Mouse (Mus musculus) inflammation-experienced regulatory T-cells, adult 6 months (primary cell): ENCODE data around the gene Racgap1. TPM values are rescaled to one million over a fixed set of nuclear protein-coding genes. Genes with fewer than 3 reads are reported as not detected.
A peak's percentile ranks its signal among the peaks of the same experiment; 100 is the strongest.

ENCODE experiments used
- ATAC-seq: one replicate; pipeline ENCODE4 v1.8.0; 2017
- polyA plus RNA-seq, 3 experiments: library from polyadenylated mRNA; unstranded; fragments of 100-300 nt; shearing (Covaris generic); gene quantifications; one replicate each; pipeline ENCODE4 v1.2.1; 2017

The Racgap1 gene
- polyA plus RNA-seq, 3 experiments from 2014 or later, result 18.4 to 106 (median 18.6) TPM

DNA sequence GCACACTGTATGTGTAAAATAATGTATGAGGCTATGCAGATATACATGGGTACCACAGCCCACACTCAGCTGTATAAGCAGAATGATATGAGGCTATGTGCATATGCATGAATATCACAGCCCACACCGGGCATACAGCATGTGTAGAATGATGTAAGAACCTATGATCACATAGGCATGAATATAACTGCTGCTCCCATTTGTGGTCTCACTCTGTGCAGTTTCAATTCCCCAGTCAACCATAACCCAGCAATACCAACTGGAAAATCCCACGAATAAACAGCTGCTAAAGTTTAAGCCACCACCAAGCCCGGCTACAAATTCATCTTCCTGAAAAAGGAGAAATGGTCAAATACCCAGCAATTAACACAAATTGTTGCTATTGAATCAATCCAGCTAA, 32.9 kb downstream of the Racgap1 start:
- ATAC-seq, result no peak

DNA sequence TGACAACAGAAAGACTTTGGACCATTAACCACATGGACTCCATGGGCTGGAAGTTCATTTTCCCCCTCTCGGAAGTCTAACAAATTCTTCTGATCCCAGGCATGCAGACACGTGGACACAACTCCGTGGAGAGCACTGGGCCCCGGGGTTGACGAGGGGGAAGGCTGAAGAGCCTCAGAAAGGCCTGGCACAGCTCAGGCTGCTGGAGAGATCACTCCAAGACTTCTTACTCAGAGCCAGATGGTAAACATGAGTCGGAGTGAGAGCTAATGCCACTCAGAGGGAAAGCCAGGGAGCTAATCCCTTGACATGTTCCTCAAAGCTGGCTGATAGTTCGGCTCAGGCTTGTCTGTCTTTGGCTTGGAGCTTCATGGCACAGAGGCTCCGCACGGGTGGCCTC, 36.2 kb downstream of the Racgap1 start:
- ATAC-seq, result no peak

DNA sequence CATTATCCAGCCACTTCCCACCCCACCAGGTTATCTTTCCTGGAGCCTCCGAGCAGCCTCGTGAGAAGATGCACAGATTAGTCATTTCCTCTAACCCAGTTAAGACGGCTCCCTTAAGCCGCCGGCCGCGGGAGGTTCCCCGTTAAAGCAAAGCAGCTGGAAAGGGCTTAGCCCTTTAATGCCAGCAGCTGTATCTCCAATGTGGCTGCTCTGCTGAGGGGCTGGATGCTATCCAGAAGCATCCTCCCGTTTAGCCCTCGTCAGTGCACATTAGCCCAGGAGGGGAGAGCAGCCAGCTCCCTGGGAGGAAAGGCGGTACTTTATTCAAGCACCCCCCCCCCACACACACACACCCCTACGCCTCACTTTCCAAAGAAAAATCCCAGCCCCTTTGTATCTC, 36.7 kb downstream of the Racgap1 start:
- no peak for ATAC-seq

DNA sequence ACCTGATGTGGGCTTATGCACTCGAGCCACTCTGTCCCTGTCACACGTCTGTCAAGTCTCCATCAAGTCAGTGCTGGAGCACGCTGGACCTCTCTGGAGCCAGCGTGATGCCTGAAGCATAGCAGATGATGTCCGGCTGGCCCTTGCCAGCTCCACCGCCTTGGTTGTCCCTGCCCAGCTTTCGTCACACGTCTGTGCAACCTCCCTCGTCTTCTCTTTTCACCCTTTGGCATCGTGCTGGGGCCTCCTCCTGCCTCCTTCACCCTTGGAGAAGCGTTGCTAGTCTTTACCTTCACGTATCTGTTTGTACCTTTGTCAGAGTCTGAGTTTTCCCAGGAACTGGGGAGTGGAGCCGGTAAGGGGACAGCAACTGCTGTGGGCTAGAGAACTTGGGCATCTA, 37.2 kb downstream of the Racgap1 start:
- ATAC-seq, result no peak

DNA sequence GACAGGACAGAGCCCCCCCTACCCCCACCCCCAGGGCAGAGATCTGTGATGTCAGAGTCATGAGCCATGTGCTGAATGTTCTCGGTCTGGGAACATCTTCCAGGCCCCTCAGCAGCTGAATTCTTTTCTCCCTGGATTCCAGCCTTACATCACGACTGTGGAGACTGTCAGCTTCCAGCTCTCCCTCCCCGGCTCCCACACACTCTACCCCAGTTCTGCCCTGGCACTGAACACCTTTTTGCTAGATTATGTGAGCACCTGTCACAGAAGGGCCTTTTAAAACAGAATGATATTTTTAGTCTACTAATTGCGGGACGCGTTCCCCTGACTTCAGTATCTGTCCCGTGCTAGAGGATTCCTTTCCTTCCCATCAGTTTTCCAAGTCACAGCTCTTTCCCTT, 39.9 kb downstream of the Racgap1 start:
- ATAC-seq, result no peak

DNA sequence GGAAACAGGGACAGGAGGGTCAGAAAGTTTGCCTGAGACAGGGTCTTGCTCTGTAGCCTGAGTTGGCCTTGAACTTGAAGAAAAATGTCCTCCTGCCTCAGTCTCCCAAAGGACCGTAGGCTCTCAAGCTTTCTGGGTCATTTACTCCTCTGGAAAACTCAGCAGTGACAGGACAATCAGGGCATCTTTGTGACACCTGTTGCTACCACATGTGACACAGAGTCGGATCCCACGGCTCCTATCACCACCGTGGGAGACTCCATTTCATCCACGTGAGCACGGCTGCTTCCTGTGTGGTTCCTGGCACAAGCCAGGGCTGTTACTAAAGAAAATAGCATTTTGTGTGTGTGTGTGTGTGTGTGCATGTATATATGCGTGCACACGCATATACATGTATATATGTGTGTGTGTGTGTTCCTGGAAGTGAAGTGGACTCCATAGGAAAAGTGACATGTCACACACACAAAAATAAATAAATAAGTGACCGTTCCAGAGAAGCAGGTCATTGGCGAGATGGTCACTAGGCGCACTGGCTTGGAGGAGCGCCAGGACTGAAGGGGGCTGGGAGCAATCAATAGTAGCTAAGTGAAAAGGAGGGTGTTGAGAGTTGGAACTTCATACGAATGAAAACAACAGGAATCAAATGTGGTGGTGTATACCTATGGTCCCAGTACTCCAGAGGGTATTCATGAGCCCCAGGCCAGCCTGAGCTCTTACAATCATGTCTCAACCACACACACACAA, 42.9 kb downstream of the Racgap1 start:
- no peak for ATAC-seq

DNA sequence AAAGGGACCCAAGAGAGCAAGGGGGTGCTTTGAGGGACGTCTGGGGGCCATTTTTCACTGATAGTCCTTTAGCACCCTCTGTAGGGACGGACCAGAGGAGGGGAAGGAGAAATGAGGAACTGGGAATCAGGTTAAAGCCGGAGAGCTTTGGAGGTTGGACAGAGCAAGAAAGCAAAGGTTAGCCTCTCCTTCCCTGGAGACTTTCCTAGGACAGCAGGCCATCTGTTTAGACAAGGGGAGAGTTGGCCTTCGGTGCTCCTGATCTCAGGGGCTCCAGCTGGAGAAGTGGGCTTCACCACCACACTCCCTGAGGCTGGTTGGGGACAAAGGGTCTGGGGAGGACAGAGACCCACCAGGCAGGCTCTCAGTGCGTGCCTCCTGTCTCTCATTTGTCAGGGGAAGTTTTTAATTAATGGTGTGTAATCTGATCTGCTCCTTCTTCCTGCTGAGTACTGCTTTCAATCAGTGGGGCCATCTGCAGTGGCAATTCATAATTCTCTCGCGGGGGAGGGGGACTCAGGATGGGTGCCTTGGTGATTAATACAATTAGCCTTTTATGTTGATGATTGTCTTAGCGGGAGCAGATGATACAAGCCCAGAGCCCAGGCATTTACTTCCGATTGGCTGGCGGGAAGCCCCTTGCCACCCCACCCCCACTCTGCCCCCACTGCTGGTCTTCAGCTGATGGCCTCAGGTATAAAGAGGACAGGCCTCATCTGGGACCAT, 43.9 kb downstream of the Racgap1 start:
- no peak for ATAC-seq

DNA sequence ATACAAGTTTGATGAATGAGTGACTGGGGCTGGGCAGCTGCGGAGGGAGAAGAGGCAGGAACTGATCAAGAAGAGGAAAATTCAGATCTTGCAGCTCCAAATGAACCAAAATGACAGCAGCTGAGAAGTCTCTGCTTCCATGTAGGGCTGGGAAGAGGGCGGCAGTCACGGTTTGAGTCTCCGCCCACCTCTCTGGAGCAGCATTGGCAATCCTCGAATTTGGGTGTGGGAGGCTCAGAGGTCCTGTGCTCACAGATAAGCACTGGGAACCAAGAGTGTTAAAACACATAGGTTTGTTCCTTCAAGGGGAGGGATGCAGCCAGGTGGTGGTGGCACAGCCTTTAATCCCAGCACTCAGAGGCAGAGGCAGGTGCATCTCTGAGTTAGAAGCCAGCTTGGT, 44.9 kb downstream of the Racgap1 start:
- no peak for ATAC-seq

DNA sequence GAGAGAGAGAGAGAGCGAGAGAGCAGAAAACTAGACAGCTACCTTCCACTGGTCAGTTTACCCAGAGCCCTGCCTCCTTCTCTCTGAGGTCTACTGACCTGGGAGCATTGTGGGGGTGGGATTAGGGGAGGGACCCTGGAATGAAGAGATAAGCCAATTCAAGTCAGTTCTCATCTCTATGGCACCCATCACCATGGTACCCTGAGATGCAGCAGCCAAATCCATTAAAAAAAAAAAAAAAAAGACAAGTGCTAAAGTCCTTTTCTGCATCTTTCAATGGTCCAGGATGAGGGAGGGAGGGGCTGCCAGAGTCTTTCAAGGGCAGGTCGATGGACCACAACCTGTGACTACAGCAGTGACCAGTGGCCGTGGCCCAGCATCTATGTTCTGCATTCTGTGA, 45.9 kb downstream of the Racgap1 start:
- ATAC-seq, result no peak

DNA sequence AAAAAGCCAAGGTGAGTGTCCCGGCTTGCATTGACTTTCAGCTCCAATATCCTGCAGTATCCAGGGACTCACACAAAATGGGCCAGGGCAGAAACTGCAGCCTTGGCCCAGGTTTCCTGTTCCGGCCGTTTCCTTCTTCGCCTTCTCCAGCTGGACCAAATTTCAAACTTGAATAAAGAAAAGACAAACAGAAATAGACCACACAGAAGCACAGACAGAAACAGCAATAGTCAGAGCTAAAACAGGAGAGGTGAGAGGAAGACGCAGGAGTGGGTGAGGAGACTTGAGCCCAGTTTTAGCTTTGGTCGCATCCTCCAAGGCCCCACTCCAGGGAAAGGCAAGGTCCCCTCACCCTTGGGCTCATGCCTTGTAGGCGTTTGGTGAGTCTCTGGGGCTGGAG, 48.2 kb downstream of the Racgap1 start:
- ATAC-seq, result no peak

DNA sequence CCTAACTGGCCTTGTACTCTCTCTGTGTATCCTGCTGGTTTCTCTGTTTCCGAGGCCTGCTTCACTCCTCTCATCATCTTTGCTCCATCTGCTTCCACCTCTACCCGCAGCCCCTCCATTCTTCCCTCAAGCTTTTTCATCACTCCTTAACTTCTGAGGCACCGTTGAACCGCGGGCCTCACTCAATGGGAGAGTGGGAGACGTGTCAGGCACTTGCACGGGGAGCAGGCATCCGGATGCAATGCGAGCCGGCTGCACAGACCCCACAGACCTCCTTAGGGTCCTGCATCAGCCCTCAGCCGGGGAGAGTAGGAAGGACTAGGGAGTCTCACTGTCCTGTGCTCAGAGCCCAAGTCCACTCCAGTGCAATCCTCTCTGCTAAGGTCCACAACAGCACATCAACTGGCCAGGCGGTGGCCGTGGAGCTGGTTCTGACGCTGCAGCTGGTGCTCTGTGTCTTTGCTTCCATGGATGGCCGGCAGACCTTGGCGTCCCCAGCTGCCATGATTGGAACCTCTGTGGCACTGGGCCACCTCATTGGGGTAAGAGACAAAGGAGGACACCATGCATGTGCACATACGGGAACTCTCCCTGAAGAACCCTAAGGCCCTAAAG, 49.1 kb downstream of the Racgap1 start:
- no peak for ATAC-seq

DNA sequence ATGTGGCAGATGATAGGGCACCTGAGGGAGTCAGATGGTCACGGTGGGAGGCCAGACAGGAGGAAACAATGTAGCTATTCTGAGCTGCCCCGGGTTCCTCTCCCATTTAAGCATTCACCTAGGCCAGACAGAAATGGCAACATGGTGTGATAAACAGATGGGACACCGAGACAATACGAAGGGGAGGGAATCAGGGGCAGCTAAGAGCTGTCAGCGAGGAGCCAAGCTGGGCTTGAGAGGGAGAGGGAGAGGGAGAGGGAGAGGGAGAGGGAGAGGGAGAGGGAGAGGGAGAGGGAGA, 49.7 kb downstream of the Racgap1 start:
- ATAC-seq, result no peak

DNA sequence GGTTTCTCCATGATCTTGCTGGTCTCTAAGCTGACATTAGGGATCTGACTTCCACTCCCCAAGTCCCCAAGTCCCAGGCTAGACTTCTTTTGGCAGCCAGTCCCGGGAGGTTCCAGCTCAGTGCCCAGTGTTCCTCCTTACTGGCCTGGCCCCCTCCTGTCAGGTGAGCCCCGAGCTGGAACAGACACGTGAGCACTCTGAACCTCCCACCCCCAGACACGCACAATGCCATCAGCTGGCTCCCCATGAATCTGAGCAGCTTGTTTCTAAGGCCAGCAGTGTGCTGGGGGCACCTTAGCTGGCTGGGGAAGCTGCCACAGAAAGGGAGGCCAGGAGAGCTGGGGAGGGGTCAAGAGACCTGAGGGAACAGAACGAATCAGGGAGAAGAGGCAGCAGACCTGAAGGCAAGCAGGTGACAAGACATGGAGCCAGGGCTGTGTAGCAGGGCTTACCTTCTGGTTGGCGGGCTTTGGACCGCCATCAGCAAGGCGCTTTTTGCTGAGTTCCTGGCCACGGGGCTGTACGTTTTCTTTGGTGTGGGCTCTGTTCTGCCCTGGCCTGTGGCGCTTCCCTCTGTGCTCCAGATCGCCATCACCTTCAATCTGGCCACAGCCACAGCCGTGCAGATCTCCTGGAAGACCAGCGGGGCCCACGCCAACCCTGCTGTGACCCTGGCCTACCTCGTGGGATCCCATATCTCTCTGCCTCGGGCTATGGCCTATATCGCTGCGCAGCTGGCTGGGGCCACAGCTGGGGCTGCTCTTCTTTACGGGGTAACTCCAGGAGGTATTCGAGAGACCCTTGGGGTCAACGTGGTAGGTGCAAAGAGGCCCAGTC, 50.3 kb downstream of the Racgap1 start, which contains the start of gene Aqp6:
Gene Aqp6, plus strand, starts transcription at position 415 of the 837 bp plus-strand sequence.
- no peak for ATAC-seq

DNA sequence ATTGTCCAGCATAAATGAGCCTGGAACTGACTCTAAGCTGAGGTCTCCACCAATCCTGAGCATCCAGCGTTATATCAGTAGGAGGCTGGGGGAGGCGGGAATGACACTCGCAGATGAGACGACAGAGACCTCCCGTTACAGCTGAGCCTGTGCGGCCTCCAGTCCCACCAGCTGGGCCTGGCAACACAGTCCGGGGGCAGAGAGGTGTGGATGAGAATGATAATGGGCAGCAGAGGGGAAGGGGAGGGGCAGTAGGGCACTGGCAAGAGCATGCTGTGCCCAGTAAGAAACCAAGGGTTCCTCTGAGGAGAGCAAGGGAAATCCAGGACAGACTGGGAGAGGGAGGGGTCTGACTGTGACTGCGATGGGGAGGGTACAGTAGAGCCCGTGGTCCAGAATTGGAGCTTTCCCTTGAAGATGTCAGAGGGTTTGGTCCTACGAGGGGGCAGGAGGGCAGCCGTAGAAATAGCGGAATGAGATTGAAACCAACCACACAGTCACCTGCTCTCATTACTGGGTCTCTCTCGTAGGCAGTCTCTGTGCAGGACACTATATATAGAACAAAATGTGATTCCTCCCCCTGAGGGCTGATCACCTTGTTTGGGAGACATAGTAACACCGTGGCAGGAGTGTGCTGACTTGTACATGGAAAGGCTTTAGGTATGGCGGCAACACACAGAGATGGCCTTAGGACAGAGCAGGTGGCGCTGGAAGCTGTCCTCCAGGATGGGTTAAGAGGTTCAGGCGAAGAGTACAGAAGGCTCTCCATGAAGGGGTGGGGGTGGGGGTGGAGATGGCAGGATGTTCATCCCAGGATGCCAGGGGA, 52.0 kb downstream of the Racgap1 start:
- no peak for ATAC-seq

DNA sequence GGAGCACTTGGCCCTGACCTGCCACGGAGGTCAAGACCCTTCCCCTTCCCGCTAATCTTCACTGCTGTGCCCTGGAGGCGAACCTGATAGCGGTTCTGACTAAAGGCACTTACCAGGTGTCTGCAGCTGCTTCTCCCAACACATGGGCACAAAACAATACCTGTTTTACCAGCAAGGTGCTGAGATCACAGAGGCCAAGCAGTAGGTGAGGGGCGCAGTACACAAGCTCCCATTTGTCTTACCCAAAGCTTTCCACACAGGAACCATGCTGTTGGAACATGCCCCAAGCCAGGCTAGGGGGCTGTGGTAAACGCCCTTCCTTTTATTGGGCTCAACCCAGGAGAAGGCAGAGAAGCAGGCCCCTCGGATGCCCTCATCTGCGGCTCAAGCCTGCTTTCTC, 53.9 kb downstream of the Racgap1 start:
- no peak for ATAC-seq

DNA sequence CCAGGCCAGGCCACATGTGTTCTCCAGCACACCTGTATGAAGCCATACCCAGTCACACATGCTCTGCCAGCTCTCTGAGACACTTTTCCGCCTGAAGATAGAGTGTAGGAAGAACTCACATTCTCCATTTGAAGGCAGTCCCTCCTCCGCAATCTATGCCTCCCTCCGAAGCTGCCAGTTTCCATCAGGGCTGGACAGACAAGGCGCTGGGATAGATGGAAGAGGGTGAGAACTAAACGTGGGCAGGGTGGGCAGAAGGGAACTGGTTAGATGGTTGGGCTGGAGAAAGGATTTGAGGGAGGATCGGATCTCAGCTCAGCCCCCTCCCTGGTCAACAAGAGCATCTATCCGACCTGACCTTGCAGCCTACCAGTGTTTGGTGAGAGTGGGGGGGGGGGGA, 54.6 kb downstream of the Racgap1 start:
- no peak for ATAC-seq

DNA sequence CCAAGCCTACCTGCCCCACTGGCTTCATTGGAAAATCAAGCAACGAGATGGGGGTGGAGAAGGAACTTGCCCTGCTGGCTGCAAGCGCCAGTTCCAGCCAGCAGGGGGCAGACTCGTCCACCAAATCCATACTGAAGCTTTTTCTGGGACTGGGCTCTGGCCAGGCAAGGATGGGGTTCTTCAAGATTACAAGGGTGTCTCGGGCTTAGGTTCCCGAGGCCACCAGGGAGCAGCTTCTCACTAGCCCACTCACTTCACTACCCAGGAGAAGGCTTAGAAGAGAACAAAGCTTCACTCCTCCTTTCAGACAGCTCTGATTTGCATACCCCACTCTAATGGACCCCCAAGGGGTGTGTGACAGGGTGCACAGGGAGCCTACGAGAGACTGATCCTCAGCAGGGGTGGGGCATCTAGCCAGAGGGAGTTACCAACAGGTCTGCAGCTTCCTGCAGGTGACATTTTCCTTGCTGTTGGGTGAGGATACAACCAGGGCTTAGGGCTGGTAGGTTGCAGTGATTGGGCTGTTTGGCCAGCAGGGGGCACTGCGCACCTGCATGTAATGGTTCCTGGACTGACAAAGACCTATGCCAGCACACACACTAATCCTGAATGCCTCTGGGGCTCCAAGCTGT, 55.3 kb downstream of the Racgap1 start:
- peak; percentile 64 for ATAC-seq

DNA sequence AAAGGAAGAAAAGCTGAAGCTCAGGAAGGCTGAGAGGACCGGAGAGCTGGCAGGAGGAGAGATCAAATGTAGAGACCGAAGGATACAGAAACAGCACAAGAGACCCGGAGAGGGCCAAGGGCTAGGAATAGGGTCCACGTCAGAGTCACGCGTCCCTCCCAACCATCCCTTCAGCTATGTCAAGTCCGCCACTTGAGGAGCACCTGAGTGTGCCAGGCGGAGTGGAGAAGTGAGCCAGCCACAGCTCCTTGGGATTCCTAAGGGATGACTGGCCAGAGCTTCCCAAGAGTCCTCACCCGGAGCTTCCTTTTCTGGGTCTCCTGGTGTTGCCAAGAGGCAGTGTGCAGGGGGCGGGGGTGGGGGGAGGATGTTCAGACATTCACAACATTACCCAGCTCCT, 56.5 kb downstream of the Racgap1 start:
- no peak for ATAC-seq

DNA sequence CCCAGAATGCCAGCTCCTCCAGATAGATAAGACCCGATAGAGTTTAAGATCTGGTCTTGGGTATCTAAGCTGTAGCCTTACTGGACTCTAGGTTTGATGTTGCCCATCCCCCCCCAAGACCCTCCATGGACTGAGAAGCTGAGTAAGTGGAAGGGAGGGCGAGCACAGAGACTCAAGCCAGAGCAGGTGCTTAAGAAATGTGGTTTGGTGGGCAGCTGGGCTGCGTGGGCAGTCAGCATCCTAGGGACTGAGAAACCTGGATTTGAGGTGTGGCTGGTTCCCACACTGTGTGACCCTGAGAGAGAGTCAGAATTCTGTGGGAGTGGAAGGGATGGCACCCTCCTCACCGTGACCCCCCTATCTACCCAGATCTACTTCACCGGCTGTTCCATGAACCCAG, 58.6 kb downstream of the Racgap1 start:
- ATAC-seq, result no peak

DNA sequence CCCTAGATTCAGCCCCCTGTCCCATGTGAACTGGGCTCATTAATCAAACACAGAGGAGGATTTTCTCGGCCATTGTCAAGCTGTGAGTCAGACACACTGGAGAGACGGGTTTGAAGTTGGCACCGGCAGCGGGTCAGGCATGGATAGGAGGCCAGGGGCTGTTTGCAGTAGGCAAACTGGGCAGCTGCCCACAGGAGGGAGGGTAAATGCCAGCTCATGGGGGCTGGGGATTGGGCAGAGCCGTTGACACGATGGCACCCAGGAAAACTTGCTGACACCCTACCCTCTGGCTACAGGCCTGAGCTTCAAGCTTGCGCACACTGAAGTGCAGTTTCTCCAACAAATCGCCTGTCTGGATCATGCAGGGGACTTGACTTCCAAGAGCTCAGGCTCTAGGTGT, 59.3 kb downstream of the Racgap1 start:
- no peak for ATAC-seq

DNA sequence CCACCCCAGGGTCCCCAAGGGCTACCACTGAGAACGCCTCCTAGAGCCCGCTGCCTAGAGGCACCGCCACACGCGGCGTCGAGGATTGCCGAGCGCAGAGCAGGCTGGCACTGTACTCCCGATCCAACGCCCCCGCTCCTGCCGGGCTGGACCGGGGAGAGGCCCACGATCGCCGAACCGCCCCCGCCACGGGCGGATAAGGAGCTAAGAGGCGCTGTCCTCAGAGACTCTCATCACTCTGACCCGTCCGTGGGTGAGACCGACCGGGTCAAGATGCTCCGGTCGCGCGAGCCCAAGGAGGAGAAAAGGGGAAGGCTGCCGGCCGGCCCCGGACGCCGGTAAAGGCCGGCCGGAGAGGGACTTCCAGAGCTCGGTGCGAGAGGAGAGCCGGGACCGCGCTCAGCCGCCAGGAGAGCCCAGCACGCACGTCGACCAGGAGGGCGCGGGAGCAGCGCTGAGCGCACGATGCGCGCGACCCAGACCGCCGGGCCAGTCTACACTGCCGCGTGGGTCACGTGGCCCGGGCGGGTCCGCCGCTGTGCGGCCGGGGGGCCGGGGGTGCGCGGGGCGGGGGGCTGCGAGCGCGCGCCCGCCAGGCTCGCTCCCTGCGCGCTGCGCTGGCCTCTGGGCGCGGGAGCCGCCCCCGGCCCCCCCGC, 60.9 kb downstream of the Racgap1 start, which contains the start of gene Aqp5:
Gene Aqp5, plus strand, starts transcription at position 354 of the 656 bp plus-strand sequence.
- no peak for ATAC-seq
